Mouse (Mus musculus): ENCODE results near the gene Sfi1.
A peak's percentile ranks its signal among the peaks of the same experiment; 100 is the strongest.
"Not testable (repeated sequence)": the region's sequence is repeated elsewhere in the genome, so short reads cannot be mapped to it uniquely, and the experiment has no call there.

Sfi1 gene

DNA sequence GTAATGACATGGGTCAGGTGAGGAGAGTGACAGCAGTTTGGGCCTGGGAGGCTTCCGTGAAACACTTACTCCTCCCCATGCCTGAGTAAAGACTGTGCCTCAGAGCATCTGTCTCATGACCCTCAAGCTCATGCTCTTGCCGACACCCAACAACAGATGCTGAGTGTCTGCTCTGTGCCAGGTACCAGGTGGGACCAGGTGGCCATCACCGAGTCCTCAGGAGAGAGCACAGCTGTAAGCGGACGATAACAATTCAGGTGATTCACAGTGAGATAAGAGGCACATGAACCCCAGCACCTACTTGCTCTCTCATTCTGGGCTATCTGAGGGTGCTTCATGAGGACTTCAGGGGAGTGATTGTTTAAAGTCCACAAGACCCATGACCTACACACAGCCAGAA, 50.9 kb downstream of the Sfi1 start:
- DNase-seq = peak; percentile 60 to 71

DNA sequence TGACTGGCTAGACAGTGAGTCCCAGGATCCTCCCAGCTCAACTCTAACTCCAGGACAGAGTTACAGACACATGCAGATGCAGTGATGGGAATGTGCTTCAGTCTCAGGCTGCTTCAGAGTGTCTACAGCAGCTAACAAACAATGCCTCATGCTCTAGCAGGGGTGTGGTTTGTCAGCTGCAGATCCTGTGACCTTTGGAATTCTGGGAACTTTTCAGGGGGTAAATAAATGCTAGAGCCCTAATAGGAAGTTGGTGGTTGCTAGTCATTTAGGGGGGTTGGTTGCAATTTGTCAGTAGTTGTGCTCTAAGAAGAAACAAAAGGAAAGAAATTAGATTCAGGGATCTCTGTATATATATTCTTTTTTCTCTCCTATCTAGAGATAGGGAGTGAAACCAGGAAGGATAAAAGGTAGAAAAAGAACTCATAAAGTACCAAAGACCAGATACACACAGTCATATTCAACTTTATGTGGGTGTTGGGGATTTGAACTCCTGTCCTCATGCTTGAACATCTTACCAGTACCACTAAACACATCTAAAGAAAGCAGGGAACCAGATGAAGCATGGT, 52.2 kb downstream of the Sfi1 start:
- not testable (repeated sequence) for DNase-seq

DNA sequence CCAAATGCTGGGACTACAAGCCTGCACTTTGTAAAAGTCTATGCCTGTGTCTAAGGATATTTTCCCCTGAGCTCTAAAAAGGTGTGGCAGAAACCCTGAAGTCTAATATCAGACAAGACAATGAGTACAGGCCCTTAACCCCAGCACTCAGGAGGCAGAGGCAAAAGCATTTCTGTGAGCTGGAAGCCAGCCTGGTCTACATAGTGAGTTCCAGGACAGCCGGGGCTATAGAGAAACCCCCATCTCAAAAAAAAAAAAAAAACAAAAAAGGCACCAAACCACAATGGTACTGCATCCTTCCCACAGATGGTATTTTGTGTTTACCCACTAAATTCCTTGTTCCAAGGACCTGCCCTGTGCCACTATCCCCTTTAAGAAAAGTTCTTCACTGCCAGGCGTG, 54.9 kb downstream of the Sfi1 start:
- DNase-seq = peak in 1 of 2 experiments; percentile 42

DNA sequence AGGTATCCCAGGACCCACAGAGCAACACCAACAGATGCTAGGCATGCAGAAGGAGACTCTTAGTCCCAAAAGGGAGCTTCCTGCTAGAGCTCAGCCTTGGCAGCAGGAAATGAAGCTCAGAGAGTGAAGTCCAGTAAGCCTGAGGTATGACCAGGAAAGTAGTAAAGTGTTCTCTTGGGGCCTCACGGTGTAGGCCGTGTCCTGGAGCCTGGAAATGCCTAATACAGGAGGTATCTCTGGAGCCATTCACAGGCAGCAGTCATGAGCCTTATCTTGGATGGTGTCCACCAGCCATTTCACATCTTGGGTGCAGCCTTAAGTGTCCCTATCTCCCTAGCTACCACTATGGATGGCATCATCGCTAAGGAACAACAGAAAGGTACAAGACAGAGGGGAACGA, 56.0 kb downstream of the Sfi1 start:
- DNase-seq = peak in 1 of 2 experiments; percentile 50

DNA sequence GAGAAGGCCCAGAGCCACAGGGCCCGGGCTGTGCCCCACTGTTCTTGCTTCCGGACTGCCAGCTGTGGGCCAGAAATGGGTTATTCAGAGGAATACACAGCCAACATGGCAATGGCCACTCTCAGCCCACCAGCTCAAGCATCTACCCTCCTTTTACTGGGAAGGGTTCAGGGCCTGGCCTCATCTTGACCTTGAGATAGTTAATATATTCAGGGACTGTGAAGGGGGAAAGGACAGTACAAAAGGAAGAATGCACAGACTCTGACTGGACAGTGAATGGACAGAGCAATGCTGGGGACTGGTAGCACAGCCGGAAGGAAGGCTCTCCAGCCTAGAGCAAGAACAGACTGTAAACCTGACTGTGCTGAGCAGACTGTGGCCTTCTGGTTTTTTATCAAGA, 57.3 kb downstream of the Sfi1 start:
- DNase-seq = not testable (repeated sequence)

DNA sequence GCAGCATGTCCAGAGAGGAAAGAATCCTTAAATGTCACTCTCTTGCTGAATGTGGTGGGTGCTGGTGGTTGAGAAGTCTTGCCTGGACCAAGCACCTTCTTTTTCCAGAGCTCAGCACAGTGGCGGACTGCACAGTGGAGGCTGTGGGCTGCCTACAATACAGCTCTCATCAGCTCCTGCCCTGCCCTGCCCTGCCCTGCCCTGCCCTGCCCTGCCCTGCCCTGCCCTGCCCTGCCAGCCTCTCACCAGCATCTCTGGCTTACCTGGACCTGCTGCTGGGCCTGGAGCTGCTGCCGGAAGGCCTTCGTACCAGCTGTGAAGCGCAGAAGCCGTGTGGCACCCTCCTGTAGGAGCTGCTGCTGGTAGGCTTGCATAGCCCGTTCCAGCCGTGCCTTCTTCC, 57.9 kb downstream of the Sfi1 start:
- DNase-seq = not testable (repeated sequence)

DNA sequence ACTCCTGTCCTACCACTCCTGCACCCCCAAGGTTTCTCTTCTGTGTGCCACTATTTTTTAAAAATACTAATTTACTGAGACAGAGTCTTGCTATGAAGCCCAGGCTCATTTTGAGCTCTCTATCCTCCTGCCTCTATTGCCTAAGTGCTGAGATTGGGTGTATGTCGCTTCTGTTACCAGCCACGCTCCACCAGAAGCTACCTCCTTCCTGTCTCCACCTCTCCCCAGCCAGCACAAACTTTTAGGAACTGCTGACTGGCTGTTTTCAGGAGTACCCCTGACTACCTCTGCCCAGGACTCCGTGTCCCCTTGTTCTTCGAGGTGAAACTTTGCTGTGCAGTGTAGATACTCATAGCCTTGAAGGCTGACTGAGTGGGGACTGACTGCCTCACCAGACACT, 59.9 kb downstream of the Sfi1 start:
- not testable (repeated sequence) for DNase-seq

DNA sequence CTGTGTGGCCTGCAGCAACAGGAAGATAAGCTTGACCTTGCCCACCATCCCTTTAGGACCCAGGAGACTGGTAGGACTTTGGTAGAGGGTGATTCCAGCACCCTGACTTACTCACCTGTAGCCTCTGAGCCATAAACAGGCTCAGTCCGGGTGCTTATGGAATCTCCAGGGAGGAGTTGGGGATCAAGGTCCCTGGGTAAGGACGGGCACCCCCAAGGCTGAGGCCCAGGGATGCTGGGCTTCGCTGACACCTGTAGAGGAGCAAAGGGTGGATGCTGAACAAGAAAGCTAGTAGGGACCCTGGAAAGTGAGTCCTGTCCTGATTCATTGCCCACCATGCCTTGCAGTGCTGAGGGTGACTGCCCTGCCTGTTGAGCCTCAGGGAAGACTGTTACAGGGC, 60.3 kb downstream of the Sfi1 start:
- DNase-seq = peak in 1 of 2 experiments; percentile 28

DNA sequence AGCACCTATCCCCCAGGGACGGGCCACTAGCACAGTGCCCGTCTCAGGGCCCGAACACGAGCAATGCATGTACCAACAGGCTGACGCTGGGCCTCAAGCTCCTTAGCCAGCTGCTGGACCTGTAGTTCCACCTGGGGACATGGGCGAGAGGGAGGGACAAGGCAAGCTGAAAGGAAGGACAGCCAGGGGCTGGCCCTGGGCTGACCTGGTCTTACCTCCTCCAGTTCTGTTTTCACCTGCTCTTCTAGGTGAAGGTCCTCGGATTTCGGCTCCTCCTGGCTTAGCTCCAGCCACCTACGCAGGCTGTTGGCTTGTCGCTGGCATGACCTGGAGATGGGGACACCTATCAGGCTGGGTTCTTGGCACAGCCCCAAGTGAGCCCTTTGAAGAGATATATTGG, 61.3 kb downstream of the Sfi1 start:
- peak; percentile 54 to 76 for DNase-seq

DNA sequence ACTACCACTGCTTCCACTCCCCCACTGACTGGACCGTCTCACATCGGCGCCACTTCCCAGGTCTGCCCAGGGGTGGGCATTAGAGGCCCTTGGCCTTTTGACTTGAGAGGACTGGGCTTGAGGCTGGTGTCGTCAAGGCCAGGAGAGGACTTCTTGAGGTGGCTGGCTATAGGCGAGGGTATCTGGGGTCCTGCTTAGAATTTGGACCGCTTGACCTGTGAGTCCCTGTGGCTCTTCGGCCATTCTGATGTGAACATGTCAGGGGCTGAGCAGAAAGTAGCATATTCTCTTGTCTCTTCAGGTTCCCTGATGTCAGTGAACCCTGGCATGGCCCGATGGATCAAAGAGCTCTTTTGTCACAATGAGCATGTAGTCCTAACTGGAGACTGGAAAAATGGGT, 63.4 kb downstream of the Sfi1 start:
- DNase-seq = peak; percentile 63 to 79

DNA sequence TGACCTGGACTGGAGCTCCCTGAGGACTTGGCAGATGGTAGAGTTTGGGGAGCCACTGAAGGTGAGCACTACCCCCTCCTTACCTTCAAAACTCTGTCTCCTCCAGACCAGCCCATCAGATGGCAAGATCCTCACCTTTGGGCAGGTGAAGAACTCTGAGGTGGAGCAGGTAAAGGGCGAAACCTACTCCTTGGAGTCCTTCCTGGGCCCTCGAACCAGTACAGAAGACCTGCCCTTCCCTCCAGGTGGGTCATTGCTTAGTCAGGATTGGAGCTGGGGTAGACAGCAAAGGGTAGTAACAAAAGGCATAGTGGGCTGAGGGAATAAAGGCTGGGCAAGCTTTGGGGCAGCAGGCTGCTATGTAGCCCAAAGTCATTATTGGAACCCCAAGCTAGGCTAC, 64.0 kb downstream of the Sfi1 start:
- peak in 1 of 2 experiments; percentile 24 for DNase-seq

DNA sequence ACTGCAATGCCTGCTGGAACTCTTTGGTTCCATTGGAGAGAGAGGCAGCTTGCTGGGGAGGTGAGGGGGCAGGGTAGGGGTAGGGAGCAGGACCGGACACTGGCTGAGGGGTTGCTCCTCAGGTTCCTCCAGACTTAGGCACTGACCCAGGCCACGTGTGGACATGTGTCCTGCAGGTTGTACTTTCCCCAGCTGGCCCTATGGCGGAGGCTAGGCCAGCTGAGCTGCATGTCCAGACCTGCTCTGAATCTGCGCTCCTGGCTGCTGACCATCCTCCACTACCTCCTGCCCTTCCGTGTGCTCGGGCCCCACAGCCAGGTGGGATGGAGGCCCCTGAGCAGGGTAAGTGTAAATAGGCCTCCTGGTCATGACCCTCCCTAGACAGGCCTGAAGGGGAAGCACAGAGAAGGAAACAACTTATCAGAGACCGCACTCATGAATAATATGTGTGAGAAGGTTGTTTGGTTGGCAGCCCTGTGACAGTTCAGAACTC, 65.9 kb downstream of the Sfi1 start:
- peak; percentile 43 to 65 for DNase-seq

DNA sequence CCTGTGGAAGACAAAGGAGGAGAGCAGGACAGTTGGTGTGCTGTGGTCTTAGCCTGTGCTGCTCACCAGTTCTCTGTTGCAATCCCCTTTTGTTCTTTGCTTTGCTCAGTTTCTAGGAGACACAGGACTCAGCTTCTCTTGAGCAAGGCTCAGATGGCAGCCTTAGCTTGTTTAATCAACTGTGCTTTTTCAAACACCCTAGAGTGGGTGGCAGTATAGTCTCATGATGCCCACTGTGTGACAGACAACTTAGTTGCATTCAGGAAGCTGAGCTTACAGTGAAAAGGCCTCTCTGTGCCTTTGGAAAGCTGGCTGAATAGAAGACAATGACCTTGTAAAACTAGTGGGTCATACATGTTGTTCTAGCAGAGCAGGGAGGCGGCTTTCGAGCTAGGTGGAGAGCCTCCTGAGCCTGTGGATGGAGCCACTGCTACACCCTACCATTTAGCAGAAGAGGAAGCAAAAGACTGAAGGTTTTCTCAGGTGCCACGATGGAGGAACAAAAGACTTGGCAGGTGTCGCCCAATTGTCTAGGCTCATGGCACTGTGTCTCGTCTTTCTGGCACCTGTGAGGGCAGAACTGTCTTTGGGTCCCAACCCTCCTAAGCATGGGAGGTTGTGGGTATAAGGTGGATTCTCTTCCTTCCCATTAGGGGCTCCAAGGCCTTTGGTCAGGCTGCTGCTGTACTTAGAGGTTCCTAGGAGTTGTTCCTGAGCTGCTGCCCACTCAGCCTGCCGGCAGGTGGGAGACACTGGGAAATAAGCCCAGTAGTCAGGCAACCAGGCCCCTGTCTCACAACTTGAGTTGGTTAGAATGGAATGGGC, 66.6 kb downstream of the Sfi1 start:
- peak; percentile 87 to 96 for DNase-seq

DNA sequence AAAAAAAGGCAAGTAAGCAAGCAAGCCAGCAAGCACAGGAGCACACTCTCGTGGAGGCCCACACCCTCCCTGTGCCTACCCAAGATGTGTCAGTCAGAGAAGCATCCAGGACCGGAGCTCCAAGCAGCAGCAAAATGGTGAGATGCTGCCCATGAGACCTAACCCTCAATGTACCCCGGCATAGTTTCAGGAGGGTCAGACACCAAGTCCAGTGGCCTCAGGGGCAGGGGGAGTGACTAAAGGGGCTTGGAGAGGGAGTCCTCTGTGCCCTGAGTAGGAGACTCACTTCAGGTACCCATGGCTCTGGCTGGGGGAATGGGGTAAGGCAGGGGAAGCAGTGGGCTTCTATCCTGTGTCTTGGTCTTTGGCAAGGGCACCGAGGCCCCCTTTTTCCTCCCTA, 67.3 kb downstream of the Sfi1 start:
- peak in 1 of 2 experiments; percentile 22 for DNase-seq

DNA sequence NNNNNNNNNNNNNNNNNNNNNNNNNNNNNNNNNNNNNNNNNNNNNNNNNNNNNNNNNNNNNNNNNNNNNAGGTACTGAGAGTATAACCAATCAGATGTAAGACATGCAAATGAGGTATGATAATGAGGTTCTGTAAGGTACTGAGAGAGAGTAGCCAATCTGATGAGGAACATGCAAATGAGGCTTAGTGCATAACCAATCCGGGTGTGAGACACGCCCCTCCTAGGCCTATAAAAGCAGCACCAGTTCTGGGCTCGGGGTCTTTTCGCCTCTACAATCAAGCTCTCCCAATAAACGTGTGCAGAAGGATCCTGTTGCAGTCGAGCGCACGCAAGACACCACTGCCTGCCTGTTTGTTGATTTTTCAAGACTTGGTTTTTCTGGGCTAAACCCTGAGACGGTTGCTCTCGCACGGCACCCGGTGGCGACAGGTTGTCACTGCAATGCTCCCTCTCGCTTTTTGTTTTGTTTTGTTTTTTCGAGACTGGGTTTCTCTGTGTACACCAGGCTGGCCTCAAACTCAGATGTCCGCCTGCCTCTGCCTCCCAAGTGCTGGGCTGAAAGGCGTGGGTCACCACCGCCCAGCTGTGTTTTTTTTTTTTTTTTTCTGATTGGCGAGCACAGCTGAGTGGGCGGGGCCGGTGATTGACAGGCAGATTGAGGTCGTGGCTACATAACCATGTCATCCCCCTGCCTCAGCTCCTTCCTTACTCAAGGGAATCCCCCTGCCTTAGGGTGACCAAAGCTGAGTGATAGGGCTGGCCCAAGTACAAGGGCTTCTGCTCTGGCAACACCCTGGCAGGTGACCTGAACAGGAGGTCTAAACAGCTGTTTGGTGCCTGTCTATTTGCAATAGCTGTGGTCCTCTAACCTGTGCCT, 68.1 kb downstream of the Sfi1 start:
- DNase-seq = peak in 1 of 2 experiments; percentile 43

DNA sequence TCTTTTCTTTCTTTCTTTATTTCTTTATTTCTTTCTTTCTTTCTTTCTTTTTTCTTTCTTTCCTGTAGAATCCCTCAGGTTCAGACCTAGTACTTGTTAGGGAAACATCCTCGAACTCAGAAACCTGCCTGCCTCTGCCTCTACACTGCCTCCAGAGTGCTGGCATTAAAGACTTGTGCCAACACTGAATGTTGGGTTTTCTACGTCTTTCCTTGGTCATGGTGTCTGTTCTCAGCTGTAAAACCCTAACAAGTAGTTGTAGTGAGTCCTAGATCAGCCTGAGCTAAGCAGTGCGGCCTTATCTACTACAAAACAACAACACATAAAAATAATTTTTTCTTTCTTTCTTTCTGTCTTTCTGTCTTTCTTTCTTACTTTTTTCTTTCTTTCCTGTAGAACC, 78.9 kb downstream of the Sfi1 start:
- DNase-seq = no peak

DNA sequence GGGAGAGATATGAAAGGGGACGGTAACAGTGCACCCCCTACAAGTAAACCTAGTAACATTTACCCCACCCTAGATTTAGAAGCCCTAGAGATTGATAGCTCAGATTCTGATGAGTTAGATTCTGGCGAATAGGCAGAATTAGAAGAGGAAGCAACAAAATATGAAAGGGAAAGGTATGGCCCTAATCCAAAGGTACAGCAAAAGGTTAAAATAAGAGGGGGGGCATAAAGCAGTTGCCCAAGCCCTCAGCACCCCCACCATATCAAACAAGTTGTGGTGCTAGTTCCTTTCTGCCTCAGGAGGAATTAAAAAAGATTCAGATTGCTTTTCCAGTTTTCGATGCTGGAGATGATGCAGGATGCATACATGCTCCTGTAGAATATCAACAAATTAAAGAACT, 87.1 kb downstream of the Sfi1 start:
- no peak for DNase-seq

DNA sequence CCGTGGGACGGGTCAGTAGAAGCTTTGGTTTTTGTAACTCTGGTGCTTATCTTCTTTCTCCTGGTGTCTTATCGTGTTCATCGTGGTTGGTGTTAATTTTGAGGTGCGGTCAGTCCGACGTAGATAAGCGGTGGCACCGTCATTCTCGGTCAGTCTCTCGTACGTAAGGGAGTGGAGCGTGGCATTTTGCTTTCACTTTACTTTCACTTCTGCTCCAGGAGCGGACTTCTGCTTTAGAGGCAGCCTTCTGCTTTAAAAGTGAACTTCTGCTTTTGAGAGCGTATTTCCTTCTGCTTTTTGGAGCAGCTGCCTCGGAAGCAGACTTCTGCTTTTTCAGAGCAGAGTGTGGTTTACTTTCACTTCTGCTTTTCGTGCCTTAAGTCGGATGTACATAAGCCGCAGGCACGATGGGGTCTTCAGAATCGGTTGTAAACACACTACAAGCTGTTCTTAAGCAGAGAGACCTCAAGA, 88.0 kb downstream of the Sfi1 start:
- no peak for DNase-seq

DNA sequence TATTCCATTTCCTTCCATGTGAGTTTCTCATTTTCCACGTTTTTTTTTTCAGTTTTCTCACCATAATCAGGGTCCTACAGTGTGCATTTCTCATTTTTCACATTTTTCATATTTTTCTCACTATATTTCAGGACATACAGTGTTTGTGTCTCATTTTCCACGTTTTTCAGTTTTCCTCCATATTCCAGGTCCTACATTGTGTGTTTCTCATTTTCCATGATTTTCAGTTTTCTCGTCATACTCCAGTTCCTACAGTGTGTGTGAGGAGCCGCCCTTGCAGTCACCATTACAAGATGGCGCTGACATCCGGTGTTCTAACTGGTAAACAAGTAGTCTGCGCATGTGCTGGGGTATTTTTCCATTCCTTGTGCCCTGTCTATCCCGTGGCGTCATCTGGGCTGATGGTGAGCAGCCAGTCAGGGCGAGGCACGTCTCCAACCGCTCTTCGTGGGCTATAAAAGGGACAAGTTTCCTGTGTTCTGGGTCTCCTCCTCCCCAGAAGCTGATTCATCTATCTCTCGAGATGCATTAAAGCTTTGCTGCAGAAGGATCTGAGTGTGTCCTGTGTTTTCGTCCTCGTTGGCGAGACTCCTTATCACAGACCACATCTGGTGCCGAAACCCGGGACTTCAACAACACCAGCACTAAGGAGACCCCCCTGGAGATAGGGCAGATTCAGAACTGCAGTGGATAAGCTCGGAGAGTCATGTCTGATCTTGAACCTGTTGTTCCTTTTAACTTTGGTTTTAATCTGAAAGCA, 88.6 kb downstream of the Sfi1 start:
- not testable (repeated sequence) for DNase-seq

DNA sequence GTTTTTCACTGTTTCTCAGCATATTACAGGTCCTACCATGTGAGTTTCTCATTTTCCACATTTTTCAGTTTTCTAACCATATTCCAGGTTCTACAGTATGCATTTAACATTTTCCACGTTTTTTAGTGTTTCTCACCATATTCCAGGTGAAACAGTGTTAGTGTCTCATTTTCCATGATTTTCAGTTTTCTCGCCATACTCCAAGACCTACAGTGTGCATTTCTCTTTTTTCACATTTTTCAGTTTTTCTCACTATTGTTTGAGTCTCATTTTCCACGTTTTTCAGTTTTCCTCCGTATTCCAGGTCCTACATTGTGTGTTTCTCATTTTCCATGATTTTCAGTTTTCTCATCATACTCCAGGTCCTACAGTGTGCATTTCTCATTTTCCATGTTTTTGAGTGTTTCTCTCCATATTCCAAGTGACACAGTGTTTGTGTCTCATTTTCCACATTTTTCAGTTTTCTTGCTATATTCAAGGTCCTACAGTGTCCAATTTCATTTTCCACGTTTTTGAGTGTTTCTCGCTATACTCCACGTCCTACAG, 89.6 kb downstream of the Sfi1 start:
- no peak for DNase-seq

DNA sequence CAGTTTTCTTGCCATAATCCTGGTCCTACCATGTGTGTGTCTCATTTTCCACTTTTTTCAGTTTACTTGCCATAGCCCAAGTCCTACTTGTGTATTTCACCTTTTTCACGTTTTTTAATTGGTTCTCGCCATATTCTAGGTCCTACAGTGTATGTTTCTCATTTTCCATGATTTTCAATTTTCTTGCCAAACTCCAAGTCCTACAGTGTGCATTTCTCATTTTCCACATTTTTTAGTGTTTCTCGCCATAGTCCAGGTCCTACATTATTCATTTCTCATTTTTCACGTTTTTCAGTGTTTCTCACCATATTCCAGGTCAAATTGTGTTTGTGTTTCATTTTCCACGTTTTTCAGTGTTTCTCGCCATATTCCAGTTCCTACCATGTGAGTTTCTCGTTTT, 90.6 kb downstream of the Sfi1 start:
- DNase-seq = not testable (repeated sequence)

DNA sequence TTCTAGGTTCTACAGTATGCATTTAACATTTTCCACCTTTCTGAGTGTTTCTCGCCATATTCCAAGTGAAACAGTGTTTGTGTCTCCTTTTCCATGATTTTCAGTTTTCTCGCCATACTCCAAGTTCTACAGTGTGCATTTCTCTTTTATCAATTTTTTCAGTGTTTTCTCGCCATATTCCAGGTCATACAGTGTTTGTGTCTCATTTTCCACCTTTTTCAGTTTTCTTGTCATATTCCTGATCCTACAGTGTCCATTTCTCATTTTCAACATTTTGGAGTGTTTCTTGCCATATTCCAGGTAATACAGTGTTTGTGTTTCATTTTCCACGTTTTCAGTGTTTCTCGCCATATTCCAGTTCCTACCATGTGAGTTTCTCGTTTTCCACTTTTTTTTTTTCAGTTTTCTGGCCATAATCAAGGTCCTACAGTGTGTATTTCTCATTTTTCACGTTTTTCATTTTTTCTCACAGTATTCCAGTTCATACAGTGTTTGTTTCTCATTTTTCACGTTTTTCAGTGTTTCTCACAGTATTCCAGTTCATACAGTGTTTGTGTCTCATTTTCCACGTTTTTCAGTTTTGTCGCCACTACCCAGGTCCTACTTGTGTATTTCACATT, 91.3 kb downstream of the Sfi1 start:
- no peak for DNase-seq
